Mouse (Mus musculus): ENCODE data around the gene Plcb2.

DNA sequence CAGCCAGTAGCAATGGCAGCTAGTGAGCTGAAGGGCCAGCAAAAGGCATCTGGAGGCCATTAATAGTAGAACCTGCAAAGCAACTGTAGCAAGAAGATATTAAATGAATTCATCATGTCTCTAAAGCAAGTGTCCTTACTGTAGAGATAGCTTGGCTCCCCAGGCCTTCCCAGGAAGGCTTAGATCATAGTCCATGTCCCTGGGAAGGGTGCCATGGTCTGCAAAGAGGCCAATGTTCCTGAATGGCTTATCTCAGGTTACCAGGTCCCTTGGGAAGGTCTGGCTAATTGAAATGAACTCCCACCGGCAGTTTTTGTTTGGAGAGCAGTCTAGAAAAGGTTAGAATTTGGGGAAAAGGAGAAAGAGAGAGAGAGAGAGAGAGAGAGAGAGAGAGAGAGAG lies 56.5 kb downstream of the Plcb2 start:
- no peak for TF ChIP-seq CTCF (IDR thresholded peaks at IDR 0.05; ENCODE audit: low read depth)
- TF ChIP-seq EP300 (IDR thresholded peaks at IDR 0.05; ENCODE audit: low read depth) = no peak

Measured in heart, postnatal 0 days (tissue).